10 mouse cellular contexts compared by ENCODE assay signal in the genomic region with DNA sequence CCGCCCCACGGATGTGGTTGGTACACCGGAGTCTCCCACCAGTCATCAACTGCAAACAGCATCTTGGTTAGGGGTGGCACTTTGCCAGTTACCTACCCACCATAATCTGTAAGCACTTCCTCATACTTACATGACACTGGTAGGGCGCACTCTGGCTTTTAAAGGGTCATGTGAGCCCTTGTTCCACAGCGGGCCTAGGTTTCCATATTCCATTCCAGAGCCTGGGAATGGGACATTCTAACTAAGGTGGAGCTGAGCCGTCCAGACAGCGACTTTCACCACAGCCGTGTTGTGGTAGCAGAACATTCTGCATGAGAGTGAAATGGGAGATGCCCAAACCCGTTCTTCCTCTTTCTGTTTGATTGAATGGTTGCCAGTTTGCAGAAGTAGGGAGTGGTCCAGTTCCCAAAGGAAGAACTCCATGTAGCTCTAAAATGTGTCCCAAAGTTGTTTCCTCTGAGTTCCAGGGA.
DNase-seq lines count a peak whose midpoint lies in the region; ATAC-seq and TF ChIP-seq lines count a peak whose summit lies in the region.
"Had no signal": no experiment of that assay in that cellular context is flagged by ENCODE, and none has a peak within 500 bp of the region (broad histone marks: within the 10 kb centered on the region; RNA-seq: fewer than 3 reads in every experiment).

No protein-coding gene starts in this region.

- H3K36me3 ChIP-seq in embryonic facial prominence, embryonic 12.5 days: no peaks in the 10 kb centered on the region
- H3K36me3 ChIP-seq in embryonic facial prominence, embryonic 10.5 days (replicated peaks): no peaks in the 10 kb centered on the region
- H3K36me3 ChIP-seq in lung, embryonic 14.5 days (ENCODE audit: insufficient read depth): no peaks in the 10 kb centered on the region
- no peaks in the 10 kb centered on the region for H3K36me3 ChIP-seq in stomach, embryonic 15.5 days
- H3K36me3 ChIP-seq: hindbrain, embryonic 15.5 days; midbrain, embryonic 10.5 days had no signal

- H3K27ac ChIP-seq in embryonic facial prominence, embryonic 12.5 days: peak overlapping the region; percentile 12; the same call in 1 of the 2 replicates
- H3K27ac ChIP-seq in embryonic facial prominence, embryonic 10.5 days (replicated peaks): no peak overlapping the region
- no peak overlapping the region for H3K27ac ChIP-seq in lung, embryonic 14.5 days (ENCODE audit: low read depth)
- peak overlapping the region; percentile 38 for H3K27ac ChIP-seq in stomach, embryonic 15.5 days
- H3K27ac ChIP-seq: hindbrain, embryonic 15.5 days; midbrain, embryonic 10.5 days had no signal

- DNase-seq in embryonic facial prominence, embryonic 10.5 days (ENCODE audit: low spot score): no peak
- peak; percentile 44 for DNase-seq in A20 (ENCODE audit: low read depth, low spot score)
- peak; percentile 35 for DNase-seq in lung, embryonic 14.5 days
- no peak for DNase-seq in layer of hippocampus, postnatal 10 days (ENCODE audit: low spot score in 2 of 2)
- no peak for DNase-seq in ovary, postnatal 14 days (ENCODE audit: low spot score)
- DNase-seq in layer of hippocampus, postnatal 36 days: no peak

- peaks cover 10% of the 10 kb centered on the region for H3K4me1 ChIP-seq in embryonic facial prominence, embryonic 12.5 days
- H3K4me1 ChIP-seq in embryonic facial prominence, embryonic 10.5 days: 0 out of 2 replicates have a peak, but pooled peaks cover 5% of the 10 kb centered on the region
- no peaks in the 10 kb centered on the region for H3K4me1 ChIP-seq in lung, embryonic 14.5 days (ENCODE audit: insufficient read depth)
- peaks cover 3% of the 10 kb centered on the region; the same call in 1 of the 2 replicates for H3K4me1 ChIP-seq in stomach, embryonic 15.5 days
- H3K4me1 ChIP-seq: hindbrain, embryonic 15.5 days; midbrain, embryonic 10.5 days had no signal

- no peak for TF ChIP-seq CTCF in lung, embryonic 14.5 days (IDR thresholded peaks at IDR 0.05; ENCODE audit: low read depth)

- WGBS in embryonic facial prominence, embryonic 12.5 days: 79% methylated on average over 9 of the region's 9 CpGs
- WGBS in embryonic facial prominence, embryonic 10.5 days: 90% methylated on average over 9 of the region's 9 CpGs
- 75% methylated on average over 9 of the region's 9 CpGs for WGBS in lung, embryonic 14.5 days
- 70% methylated on average over 9 of the region's 9 CpGs for WGBS in stomach, embryonic 15.5 days

- H3K4me3 ChIP-seq in embryonic facial prominence, embryonic 12.5 days: no peak overlapping the region
- no peak overlapping the region for H3K4me3 ChIP-seq in embryonic facial prominence, embryonic 10.5 days
- H3K4me3 ChIP-seq in lung, embryonic 14.5 days (ENCODE audit: low read depth, low read length): no peak overlapping the region
- no peak overlapping the region for H3K4me3 ChIP-seq in stomach, embryonic 15.5 days (replicated peaks)
- H3K4me3 ChIP-seq: hindbrain, embryonic 15.5 days; midbrain, embryonic 10.5 days had no signal

- H3K27me3 ChIP-seq in embryonic facial prominence, embryonic 12.5 days: no peaks in the 10 kb centered on the region
- H3K27me3 ChIP-seq in embryonic facial prominence, embryonic 10.5 days (replicated peaks; ENCODE audit: low read depth, poor library complexity, severe bottlenecking): no peaks in the 10 kb centered on the region
- no peaks in the 10 kb centered on the region for H3K27me3 ChIP-seq in lung, embryonic 14.5 days (ENCODE audit: insufficient read depth, low read length)
- H3K27me3 ChIP-seq in stomach, embryonic 15.5 days (replicated peaks): no peaks in the 10 kb centered on the region
- H3K27me3 ChIP-seq: hindbrain, embryonic 15.5 days had no signal

- no peak overlapping the region for H3K4me2 ChIP-seq in embryonic facial prominence, embryonic 12.5 days (replicated peaks)
- no peak overlapping the region for H3K4me2 ChIP-seq in lung, embryonic 14.5 days
- H3K4me2 ChIP-seq in stomach, embryonic 15.5 days: no peak overlapping the region
- H3K4me2 ChIP-seq: hindbrain, embryonic 15.5 days had no signal

- no peak overlapping the region for H3K9ac ChIP-seq in embryonic facial prominence, embryonic 12.5 days
- H3K9ac ChIP-seq in lung, embryonic 14.5 days: no peak overlapping the region
- no peak overlapping the region for H3K9ac ChIP-seq in stomach, embryonic 15.5 days
- H3K9ac ChIP-seq: hindbrain, embryonic 15.5 days had no signal

- no peak for ATAC-seq in embryonic facial prominence, embryonic 12.5 days (ENCODE audit: insufficient number of reproducible peaks, insufficient read depth, low FRiP score, low TSS enrichment)
- ATAC-seq in lung, embryonic 14.5 days (ENCODE audit: insufficient read depth): no peak
- ATAC-seq in stomach, embryonic 15.5 days (ENCODE audit: insufficient read depth, low FRiP score, low read depth): no peak

- no peaks in the 10 kb centered on the region for H3K9me3 ChIP-seq in embryonic facial prominence, embryonic 12.5 days
- H3K9me3 ChIP-seq in embryonic facial prominence, embryonic 10.5 days: no peaks in the 10 kb centered on the region
- no peaks in the 10 kb centered on the region for H3K9me3 ChIP-seq in lung, embryonic 14.5 days (ENCODE audit: low read depth, low read length)
- H3K9me3 ChIP-seq in stomach, embryonic 15.5 days: no peaks in the 10 kb centered on the region
- H3K9me3 ChIP-seq: hindbrain, embryonic 15.5 days; midbrain, embryonic 10.5 days had no signal

Comparison
In these comparisons a context has a peak if more than half of its experiments do, and no peak if none do; other contexts are left out.
1. H3K27ac ChIP-seq: peak in embryonic facial prominence, embryonic 12.5 days (single experiment) and stomach, embryonic 15.5 days (single experiment); none in embryonic facial prominence, embryonic 10.5 days (single experiment) and lung, embryonic 14.5 days (single experiment).
2. DNase-seq: peak in A20 (single experiment) and lung, embryonic 14.5 days (single experiment); none in embryonic facial prominence, embryonic 10.5 days (single experiment), layer of hippocampus, postnatal 10 days (0 of 2), ovary, postnatal 14 days (single experiment) and layer of hippocampus, postnatal 36 days (0 of 2).